Mouse (Mus musculus): ENCODE data around the gene Uqcc3. TPM values are rescaled to one million over a fixed set of nuclear protein-coding genes. Genes with fewer than 3 reads are reported as not detected.

Uqcc3 gene
- 50.7 TPM for polyA plus RNA-seq (2021)

GRCm38 (mm10) chr19:8880311-8881033, at the start of gene Uqcc3:
Gene Uqcc3, minus strand, starts transcription at chr19:8880923.
- no peaks in the 10 kb centered on the region for H3K27me3 ChIP-seq
- ATAC-seq, result peak; percentile 88
- DNase-seq (ENCODE audit: low read depth, low spot score), result peak; percentile 43
- ChIA-PET CTCF (interaction anchor here (0.8 to 1.3 kb wide), 4 partner anchors 8 to 230 kb away, joined by 3 to 5 read pairs (median 3); partner anchors contain the start of genes 1810009A15Rik and Gm49416), POLR2A (interaction anchor here (0.6 to 2.1 kb wide), 6 partner anchors 8 to 66 kb away, joined by 3 to 7 read pairs (median 4); partner anchors contain the start of genes 1810009A15Rik, Eml3, Gm49416 and Ints5)
- TF ChIP-seq CTCF (IDR thresholded peaks at IDR 0.05), result no peak
- in situ Hi-C loops (cut with MboI; ENCODE audit: low pct_unique_long_range_greater_than_20kb), result no loop called here

- H3K27me3 ChIP-seq, result no peaks in the 10 kb centered on the region
- peak; percentile 9 for ATAC-seq
- ChIA-PET POLR2A (interaction anchor here (0.6 to 3.2 kb wide), 5 partner anchors 8 to 175 kb away, joined by 3 to 16 read pairs (median 3); partner anchors contain the start of genes Mta2 and Uqcc3), CTCF (interaction anchor here (0.9 to 1.0 kb wide), 2 partner anchors 8 to 42 kb away, joined by 3 read pairs; no protein-coding TSS in a partner anchor)
- no peak for TF ChIP-seq CTCF (IDR thresholded peaks at IDR 0.05)
- in situ Hi-C loops (cut with MboI; ENCODE audit: low pct_unique_long_range_greater_than_20kb), result no loop called here
- DNase-seq (ENCODE audit: low read depth, low spot score), result no peak
Measured at GRCm38 (mm10) chr19:8930117-8930516, 49.4 kb upstream of the Uqcc3 start.

GRCm38 (mm10) chr19:8929224-8930088, 48.7 kb upstream of the Uqcc3 start, which contains the start of the genes Rom1 and Eml3:
Gene Rom1, minus strand, starts transcription at chr19:8929356.
Gene Eml3, plus strand, starts transcription at chr19:8929552.
- no peak for DNase-seq (ENCODE audit: low read depth, low spot score)
- POLR2A ChIA-PET, result interaction anchor here (1.3 to 3.2 kb wide), 2 partner anchors 12 to 49 kb away, joined by 3 to 16 read pairs; partner anchors contain the start of genes Mta2 and Uqcc3

GRCm38 (mm10) chr19:8928689-8929223, 48.0 kb upstream of the Uqcc3 start:
- TF ChIP-seq CTCF (IDR thresholded peaks at IDR 0.05), result no peak
- peak; percentile 14 for ATAC-seq
- DNase-seq (ENCODE audit: low read depth, low spot score), result no peak
- in situ Hi-C loops (cut with MboI; ENCODE audit: low pct_unique_long_range_greater_than_20kb), result no loop called here
- POLR2A ChIA-PET, result no interaction called here
- H3K27me3 ChIP-seq, result no peaks in the 10 kb centered on the region
- CTCF ChIA-PET, result no interaction called here

More at GRCm38 (mm10) chr19:8929224-8930088, 48.7 kb upstream of the Uqcc3 start, which contains the start of the genes Rom1 and Eml3:
- H3K27me3 ChIP-seq, result no peaks in the 10 kb centered on the region
- in situ Hi-C loops (cut with MboI; ENCODE audit: low pct_unique_long_range_greater_than_20kb), result no loop called here
- CTCF ChIA-PET, result interaction anchor here (0.9 to 1.0 kb wide), 2 partner anchors 8 to 42 kb away, joined by 3 read pairs; no protein-coding TSS in a partner anchor
- TF ChIP-seq CTCF (IDR thresholded peaks at IDR 0.05), result no peak
- peak; percentile 70 for ATAC-seq

GRCm38 (mm10) chr19:8927891-8928525, 47.3 kb upstream of the Uqcc3 start:
- ChIA-PET CTCF (no interaction called here), POLR2A (no interaction called here)
- H3K27me3 ChIP-seq, result no peaks in the 10 kb centered on the region
- in situ Hi-C loops (cut with MboI; ENCODE audit: low pct_unique_long_range_greater_than_20kb), result no loop called here
- DNase-seq (ENCODE audit: low read depth, low spot score), result no peak
- ATAC-seq, result no peak
- TF ChIP-seq CTCF (IDR thresholded peaks at IDR 0.05), result no peak

- no peak for ATAC-seq
- POLR2A ChIA-PET, result no interaction called here
- TF ChIP-seq CTCF (IDR thresholded peaks at IDR 0.05), result no peak
Measured at GRCm38 (mm10) chr19:8926766-8927165, 46.0 kb upstream of the Uqcc3 start.

GRCm38 (mm10) chr19:8921741-8922140, 41.0 kb upstream of the Uqcc3 start:
- no peak for TF ChIP-seq CTCF (IDR thresholded peaks at IDR 0.05)
- DNase-seq (ENCODE audit: low read depth, low spot score), result no peak
- ChIA-PET CTCF (interaction anchor here (1.2 kb wide), 1 partner anchor 8 kb away, joined by 3 read pairs; no protein-coding TSS in a partner anchor), POLR2A (interaction anchor here (0.7 to 3.4 kb wide), 4 partner anchors 9 to 143 kb away, joined by 5 to 18 read pairs (median 6); no protein-coding TSS in a partner anchor)
- in situ Hi-C loops (cut with MboI; ENCODE audit: low pct_unique_long_range_greater_than_20kb), result no loop called here
- H3K27me3 ChIP-seq, result no peaks in the 10 kb centered on the region
- ATAC-seq, result no peak

More at GRCm38 (mm10) chr19:8926766-8927165, 46.0 kb upstream of the Uqcc3 start:
- CTCF ChIA-PET, result no interaction called here
- no peaks in the 10 kb centered on the region for H3K27me3 ChIP-seq
- no peak for DNase-seq (ENCODE audit: low read depth, low spot score)
- in situ Hi-C loops (cut with MboI; ENCODE audit: low pct_unique_long_range_greater_than_20kb), result no loop called here

GRCm38 (mm10) chr19:8920836-8921291, 40.1 kb upstream of the Uqcc3 start:
- POLR2A ChIA-PET, result interaction anchor here (0.7 to 3.4 kb wide), 4 partner anchors 10 to 39 kb away, joined by 3 to 18 read pairs (median 6); no protein-coding TSS in a partner anchor
- in situ Hi-C loops (cut with MboI; ENCODE audit: low pct_unique_long_range_greater_than_20kb), result no loop called here
- DNase-seq (ENCODE audit: low read depth, low spot score), result no peak

GRCm38 (mm10) chr19:8920073-8920736, 39.5 kb upstream of the Uqcc3 start, which contains the start of gene B3gat3:
Gene B3gat3, plus strand, starts transcription at chr19:8920374.
- POLR2A ChIA-PET, result interaction anchor here (0.6 to 3.4 kb wide), 4 partner anchors 13 to 33 kb away, joined by 3 to 18 read pairs (median 3); no protein-coding TSS in a partner anchor
- DNase-seq (ENCODE audit: low read depth, low spot score), result no peak
- peak; percentile 98 for ATAC-seq
- H3K27me3 ChIP-seq, result no peaks in the 10 kb centered on the region
- CTCF ChIA-PET, result interaction anchor here (1.3 to 1.6 kb wide), 5 partner anchors 16 to 190 kb away, joined by 3 to 5 read pairs (median 3); no protein-coding TSS in a partner anchor
- in situ Hi-C loops (cut with MboI; ENCODE audit: low pct_unique_long_range_greater_than_20kb), result no loop called here
- no peak for TF ChIP-seq CTCF (IDR thresholded peaks at IDR 0.05)

More at GRCm38 (mm10) chr19:8920836-8921291, 40.1 kb upstream of the Uqcc3 start:
- CTCF ChIA-PET, result interaction anchor here (1.3 to 1.5 kb wide), 2 partner anchors 42 to 189 kb away, joined by 3 read pairs; no protein-coding TSS in a partner anchor
- H3K27me3 ChIP-seq, result no peaks in the 10 kb centered on the region
- TF ChIP-seq CTCF (IDR thresholded peaks at IDR 0.05), result no peak
- no peak for ATAC-seq

All from Patski (cell line).